Mouse (Mus musculus): ENCODE data around the gene Nipsnap3b.

DNA sequence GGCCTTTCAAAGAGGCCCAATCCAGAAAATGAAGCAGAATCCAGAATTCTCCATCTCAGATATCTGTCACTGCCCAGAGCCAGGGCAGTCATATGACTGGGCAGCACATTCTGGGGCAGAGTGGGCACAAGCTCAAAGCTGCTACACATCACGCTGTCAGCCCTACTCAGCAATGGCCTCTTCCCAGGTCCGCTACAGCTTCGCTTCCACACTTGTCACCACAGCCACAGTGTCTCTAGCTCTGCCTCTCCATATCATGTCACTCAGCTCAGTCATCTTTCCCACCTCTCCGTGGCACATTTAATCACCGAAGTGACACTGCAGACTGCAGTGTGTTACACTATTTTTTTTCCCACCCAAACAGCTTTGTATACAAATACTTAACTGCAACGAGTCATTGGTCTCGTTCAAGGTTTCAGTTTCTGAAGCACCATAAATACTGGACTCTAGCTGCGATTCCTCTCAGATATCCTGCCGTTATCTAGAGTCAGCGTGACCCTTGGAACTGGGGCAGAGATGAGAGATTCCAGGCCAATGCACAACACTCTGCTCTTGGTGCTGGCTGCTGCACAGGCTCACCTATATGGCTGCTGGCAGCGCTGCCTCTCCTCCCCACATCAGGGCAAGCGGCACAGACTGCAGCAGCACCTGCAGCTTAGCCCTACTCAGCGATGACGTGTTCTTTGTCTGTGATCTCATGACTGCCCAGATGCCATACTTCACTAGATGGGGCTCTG is 11.7 kb downstream of the Nipsnap3b start:
- no peak for TF ChIP-seq POLR2A (IDR thresholded peaks at IDR 0.05; ENCODE audit: insufficient read depth, low read length)
- TF ChIP-seq CTCF (IDR thresholded peaks at IDR 0.05; ENCODE audit: low read depth, low read length) = no peak

All from ES-Bruce4 (cell line).